Mouse (Mus musculus) stomach, embryonic 16.5 days (tissue): ENCODE measurements around the gene 5330417H12Rik. TPM values are rescaled to one million over a fixed set of nuclear protein-coding genes. Genes with fewer than 3 reads are reported as not detected.

Experiments
- ATAC-seq: fragments of 200-750 bp; cut with Nextera tagmentation; 2 replicates; pipeline ENCODE4 v1.8.0; 2017; ENCODE audit warnings: moderate number of reproducible peaks, moderate TSS enrichment; ENCODE audit not compliant: insufficient read depth, low FRiP score
- H3K27ac ChIP-seq: fragments of 300-500 bp; sonication (generic); 2 replicates; pipeline ENCODE4 v1.5.1; 2014; ENCODE audit warnings: low read length
- H3K27me3 ChIP-seq: fragments of 300-500 bp; sonication (generic); 2 replicates; pipeline ENCODE4 v1.6.1; 2014; ENCODE audit warnings: low read length, control low read depth, mixed read lengths; ENCODE audit not compliant: control insufficient read depth, insufficient read depth
- H3K36me3 ChIP-seq: fragments of 300-500 bp; sonication (generic); 2 replicates; pipeline ENCODE4 v1.6.1; 2014; ENCODE audit warnings: low read length; ENCODE audit not compliant: control insufficient read depth, insufficient read depth
- H3K4me1 ChIP-seq: fragments of 300-500 bp; sonication (generic); 2 replicates; pipeline ENCODE4 v1.6.1; 2014; ENCODE audit warnings: low read length, control low read depth, mixed read lengths; ENCODE audit not compliant: control insufficient read depth, insufficient read depth
- H3K4me2 ChIP-seq: fragments of 300-500 bp; sonication (generic); 2 replicates; pipeline ENCODE4 v1.6.1; 2014; ENCODE audit warnings: low read depth, low read length, mixed read lengths
- H3K4me3 ChIP-seq: fragments of 300-500 bp; sonication (generic); replicated peaks from 2 replicates; pipeline ENCODE4 v1.5.1; 2014; ENCODE audit warnings: mild to moderate bottlenecking, low read length
- H3K9ac ChIP-seq: fragments of 300-500 bp; sonication (generic); 2 replicates; pipeline ENCODE4 v1.6.1; 2014; ENCODE audit warnings: low read length
- H3K9me3 ChIP-seq: fragments of 300-500 bp; sonication (generic); replicated peaks from 2 replicates; pipeline ENCODE4 v1.6.1; 2016; ENCODE audit warnings: low read length, control low read depth; ENCODE audit not compliant: control insufficient read depth
- WGBS: fragments of 180-500 bp; shearing (Covaris S2); extraction: QIAGEN DNeasy Blood & Tissue Kit; methylation state at CpG from one replicate; pipeline ENCODE4 v1.1.7; 2014; 5-methylcytosine and 5-hydroxymethylcytosine counted together
- polyA plus RNA-seq: library from polyadenylated mRNA; unstranded; fragments of >200 nt; fragmentation: Nextera tagmentation; extraction: Ambion mirVana; gene quantifications from 2 replicates; pipeline ENCODE4 v1.2.1, GENCODE M21; 2015

Gene 5330417H12Rik
- polyA plus RNA-seq = not detected in 2 replicates

GRCm38 (mm10) chr7:107625061-107625460 lies at the start of gene 5330417H12Rik:
Gene 5330417H12Rik (minus strand): TSS chr7:107625161.
- no peak for ATAC-seq
- no peaks in the 10 kb centered on the region for H3K4me1 ChIP-seq
- WGBS = 69% methylated on average over 2 of the region's 2 CpGs
- H3K9ac ChIP-seq = no peak within 1 kb of the TSS
- no peak within 1 kb of the TSS for H3K4me2 ChIP-seq
- no peak within 1 kb of the TSS for H3K27ac ChIP-seq
- H3K36me3 ChIP-seq = no peaks in the 10 kb centered on the region
- no peaks in the 10 kb centered on the region for H3K27me3 ChIP-seq
- no peaks in the 10 kb centered on the region for H3K9me3 ChIP-seq
- H3K4me3 ChIP-seq = no peak within 1 kb of the TSS

DNA sequence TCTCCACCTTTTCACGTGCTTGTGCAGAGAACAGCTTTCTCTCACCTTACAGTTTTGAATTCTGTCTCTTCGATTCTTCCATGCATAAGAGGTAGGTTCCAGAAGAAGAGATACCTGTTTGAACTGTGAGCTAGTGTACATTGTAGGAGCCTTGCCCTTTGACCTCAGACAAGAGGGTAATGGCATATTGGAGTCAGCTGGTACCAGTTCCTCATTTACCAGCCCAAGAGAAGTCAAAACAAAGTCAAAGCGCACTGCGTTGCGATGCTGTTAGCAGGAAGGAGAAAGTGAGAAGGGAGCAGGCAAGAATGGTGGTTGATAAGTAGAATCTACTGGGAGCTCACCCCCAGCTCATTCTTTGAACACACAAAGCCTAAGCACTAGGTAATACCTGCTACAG lies 43.6 kb upstream of the 5330417H12Rik start:
- no peak for ATAC-seq
- H3K36me3 ChIP-seq = no peaks in the 10 kb centered on the region
- no peak overlapping the region for H3K9ac ChIP-seq
- peaks cover 34% of the 10 kb centered on the region for H3K4me1 ChIP-seq
- H3K27me3 ChIP-seq = no peaks in the 10 kb centered on the region
- WGBS = 63% methylated on average over 5 of the region's 5 CpGs
- no peak overlapping the region for H3K4me2 ChIP-seq
- no peaks in the 10 kb centered on the region for H3K9me3 ChIP-seq
- no peak overlapping the region for H3K27ac ChIP-seq
- no peak overlapping the region for H3K4me3 ChIP-seq

- Histone ChIP-seq H3K27me3 (no peaks in the 10 kb centered on the region), H3K4me3 (peak overlapping the region; percentile 48), H3K9me3 (no peaks in the 10 kb centered on the region), H3K4me1 (peaks cover 51% of the 10 kb centered on the region), H3K4me2 (peak overlapping the region; percentile 51), H3K27ac (peak overlapping the region; percentile 95), H3K36me3 (no peaks in the 10 kb centered on the region), H3K9ac (peak overlapping the region; percentile 73)
- WGBS = 28% methylated on average over 13 of the region's 13 CpGs
- no peak for ATAC-seq
These were observed 41.4 kb upstream of the 5330417H12Rik start for GRCm38 (mm10) chr7:107666262-107666902.

- peak overlapping the region; percentile 48 for H3K4me3 ChIP-seq
- no peaks in the 10 kb centered on the region for H3K27me3 ChIP-seq
- ATAC-seq = no peak
- peak overlapping the region; percentile 95 for H3K27ac ChIP-seq
- H3K9me3 ChIP-seq = no peaks in the 10 kb centered on the region
- H3K36me3 ChIP-seq = no peaks in the 10 kb centered on the region
- 8% methylated on average over 9 of the region's 9 CpGs for whole genome bisulfite sequencing
- H3K9ac ChIP-seq = peak overlapping the region; percentile 73
- peak overlapping the region; percentile 51 for H3K4me2 ChIP-seq
- peaks cover 51% of the 10 kb centered on the region for H3K4me1 ChIP-seq
These were observed 40.8 kb upstream of the 5330417H12Rik start for GRCm38 (mm10) chr7:107665586-107666261.

DNA sequence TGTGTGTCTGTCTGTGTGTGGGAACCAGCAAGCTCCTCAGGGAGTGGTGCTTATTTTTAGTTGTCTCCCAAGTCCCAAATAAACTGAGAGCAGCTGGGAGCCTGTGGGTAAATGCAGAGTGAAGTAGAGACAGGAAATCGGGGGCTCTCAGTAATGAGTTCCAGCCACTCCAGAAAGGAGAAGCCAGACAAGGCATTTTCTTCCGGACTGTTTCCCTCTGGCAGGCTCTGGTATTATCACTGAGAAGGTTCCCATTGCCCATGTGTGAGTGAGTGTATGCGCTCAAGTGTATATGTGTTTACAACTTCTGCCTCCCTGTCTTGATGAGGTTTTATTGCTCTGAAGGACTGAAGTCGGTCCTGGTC lies 40.2 kb upstream of the 5330417H12Rik start:
- 11% methylated on average over 4 of the region's 4 CpGs for WGBS
- Histone ChIP-seq H3K9ac (peak overlapping the region; percentile 73), H3K27ac (peak overlapping the region; percentile 95), H3K9me3 (no peaks in the 10 kb centered on the region), H3K4me1 (peaks cover 51% of the 10 kb centered on the region), H3K4me3 (peak overlapping the region; percentile 48), H3K27me3 (no peaks in the 10 kb centered on the region), H3K4me2 (peak overlapping the region; percentile 51), H3K36me3 (no peaks in the 10 kb centered on the region)
- ATAC-seq = 0 out of 2 replicates have a peak, but pooled peaks have one; percentile 13

DNA sequence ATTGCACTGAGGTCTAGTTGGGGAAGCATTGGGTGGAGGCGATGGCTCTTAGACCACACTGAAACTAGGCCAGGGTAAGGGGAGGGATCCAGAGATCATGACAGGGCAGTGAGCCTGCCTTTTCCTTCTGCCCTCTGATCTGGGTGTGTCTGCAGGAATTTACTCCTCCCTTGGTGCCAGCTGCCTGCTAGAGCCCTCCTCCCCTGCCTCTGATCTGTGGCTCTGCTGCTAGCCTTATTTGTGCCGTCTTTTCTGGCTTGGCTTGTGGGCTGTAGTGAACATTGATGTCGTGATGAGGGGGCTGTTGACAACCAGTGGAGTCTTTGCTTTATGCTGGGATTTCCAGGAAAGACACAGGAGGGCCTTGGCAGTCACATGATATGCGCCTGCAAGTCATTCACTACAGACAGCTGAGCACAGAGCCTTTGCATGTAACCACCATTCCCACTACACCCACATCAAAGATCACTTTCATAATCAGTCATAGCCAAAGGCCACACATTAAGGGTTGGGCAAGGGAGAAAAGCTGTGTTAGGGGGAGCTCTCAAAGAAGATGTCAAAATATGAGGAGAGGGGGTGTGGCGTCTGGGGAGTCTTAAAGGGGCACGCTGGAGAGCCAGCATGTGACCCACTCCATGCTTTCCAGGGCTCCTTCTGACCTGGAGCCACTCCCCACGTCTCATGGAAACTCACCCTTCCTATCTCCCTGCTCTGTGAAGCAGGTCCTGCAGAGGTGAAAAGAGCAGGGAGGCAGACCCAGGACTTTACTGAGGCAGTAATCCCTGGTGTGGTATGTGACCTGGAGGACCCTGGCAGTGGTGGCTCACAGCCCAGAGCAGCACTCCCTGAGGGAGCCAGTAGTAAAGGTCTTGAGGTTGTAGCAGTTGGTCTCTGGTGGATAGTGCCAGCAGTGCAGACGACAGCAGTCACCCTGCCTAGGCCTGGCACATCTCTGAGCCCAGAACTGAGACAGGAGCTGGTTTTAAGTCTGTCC lies 39.4 kb upstream of the 5330417H12Rik start:
- H3K27ac ChIP-seq = peak overlapping the region; percentile 95
- H3K9ac ChIP-seq = peak overlapping the region; percentile 73
- ATAC-seq = peak; percentile 63
- no peaks in the 10 kb centered on the region for H3K36me3 ChIP-seq
- WGBS = 26% methylated on average over 8 of the region's 8 CpGs
- peak overlapping the region; percentile 48 for H3K4me3 ChIP-seq
- peak overlapping the region; percentile 51 for H3K4me2 ChIP-seq
- H3K9me3 ChIP-seq = no peaks in the 10 kb centered on the region
- peaks cover 54% of the 10 kb centered on the region for H3K4me1 ChIP-seq
- H3K27me3 ChIP-seq = no peaks in the 10 kb centered on the region

DNA sequence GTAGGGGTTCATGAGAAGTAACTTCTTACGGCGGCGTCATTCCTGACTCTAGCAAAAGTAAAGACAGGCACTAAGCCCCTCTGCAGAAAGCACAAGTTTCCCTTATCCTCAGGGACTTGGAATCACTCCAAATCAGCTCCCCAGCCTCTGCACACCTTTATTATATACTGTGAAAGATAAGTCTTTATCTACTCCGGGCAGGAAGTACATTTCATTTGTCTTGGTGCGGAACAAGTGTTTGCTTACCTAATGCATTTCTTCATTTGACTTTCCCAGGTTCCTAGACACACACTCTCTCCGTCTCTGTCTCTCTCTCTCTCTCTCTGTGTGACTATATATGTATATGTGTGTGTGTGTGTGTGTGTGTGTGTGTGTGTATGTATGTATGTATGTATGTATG lies 38.7 kb upstream of the 5330417H12Rik start:
- Histone ChIP-seq H3K9me3 (no peaks in the 10 kb centered on the region), H3K4me3 (no peak overlapping the region), H3K27me3 (no peaks in the 10 kb centered on the region), H3K9ac (0 out of 2 replicates have a peak overlapping the region, but pooled peaks have one; percentile 33), H3K36me3 (no peaks in the 10 kb centered on the region), H3K27ac (peak overlapping the region; percentile 95), H3K4me1 (peaks cover 57% of the 10 kb centered on the region), H3K4me2 (0 out of 2 replicates have a peak overlapping the region, but pooled peaks have one; percentile 51)
- peak; percentile 16; the same call in 1 of the 2 replicates for ATAC-seq
- 42% methylated on average over 6 of the region's 6 CpGs for WGBS

DNA sequence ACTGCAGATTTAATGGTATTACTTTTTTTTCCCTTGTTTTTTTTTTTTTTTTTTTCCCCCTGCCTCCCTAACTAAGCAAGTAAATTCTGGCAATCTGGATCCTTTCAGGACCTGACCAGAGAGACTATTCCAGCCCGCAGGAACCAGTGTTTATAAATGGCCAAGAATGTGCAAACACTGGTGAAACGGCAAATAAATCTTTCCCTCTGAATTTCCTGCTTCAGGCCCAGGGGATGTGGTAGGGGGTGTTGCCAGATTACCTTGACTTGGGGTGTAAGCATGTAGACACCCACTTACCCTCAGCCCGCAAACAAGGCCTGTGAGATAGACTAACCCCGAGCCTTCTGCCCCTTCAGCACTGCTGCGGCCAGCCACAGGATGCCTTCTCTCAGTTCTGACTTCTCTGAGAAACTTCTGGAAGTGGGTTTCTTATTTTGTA lies 36.9 kb upstream of the 5330417H12Rik start:
- Histone ChIP-seq H3K4me2 (no peak overlapping the region), H3K27me3 (no peaks in the 10 kb centered on the region), H3K9ac (peak overlapping the region; percentile 24; the same call in 1 of the 2 replicates), H3K4me3 (no peak overlapping the region), H3K4me1 (peaks cover 54% of the 10 kb centered on the region), H3K36me3 (no peaks in the 10 kb centered on the region), H3K9me3 (no peaks in the 10 kb centered on the region), H3K27ac (peak overlapping the region; percentile 81)
- ATAC-seq = no peak
- WGBS = 32% methylated on average over 5 of the region's 5 CpGs
